Mouse (Mus musculus): ENCODE data around the gene Crybg2.
A peak's percentile ranks its signal among the peaks of the same experiment; 100 is the strongest.

The Crybg2 gene

GRCm38 (mm10) chr4:134122281-134122680 is 61.7 kb downstream of the Crybg2 start:
- DNase-seq = no peak

- no peak for DNase-seq
Measured at GRCm38 (mm10) chr4:134123147-134123546, 62.5 kb downstream of the Crybg2 start.

DNA sequence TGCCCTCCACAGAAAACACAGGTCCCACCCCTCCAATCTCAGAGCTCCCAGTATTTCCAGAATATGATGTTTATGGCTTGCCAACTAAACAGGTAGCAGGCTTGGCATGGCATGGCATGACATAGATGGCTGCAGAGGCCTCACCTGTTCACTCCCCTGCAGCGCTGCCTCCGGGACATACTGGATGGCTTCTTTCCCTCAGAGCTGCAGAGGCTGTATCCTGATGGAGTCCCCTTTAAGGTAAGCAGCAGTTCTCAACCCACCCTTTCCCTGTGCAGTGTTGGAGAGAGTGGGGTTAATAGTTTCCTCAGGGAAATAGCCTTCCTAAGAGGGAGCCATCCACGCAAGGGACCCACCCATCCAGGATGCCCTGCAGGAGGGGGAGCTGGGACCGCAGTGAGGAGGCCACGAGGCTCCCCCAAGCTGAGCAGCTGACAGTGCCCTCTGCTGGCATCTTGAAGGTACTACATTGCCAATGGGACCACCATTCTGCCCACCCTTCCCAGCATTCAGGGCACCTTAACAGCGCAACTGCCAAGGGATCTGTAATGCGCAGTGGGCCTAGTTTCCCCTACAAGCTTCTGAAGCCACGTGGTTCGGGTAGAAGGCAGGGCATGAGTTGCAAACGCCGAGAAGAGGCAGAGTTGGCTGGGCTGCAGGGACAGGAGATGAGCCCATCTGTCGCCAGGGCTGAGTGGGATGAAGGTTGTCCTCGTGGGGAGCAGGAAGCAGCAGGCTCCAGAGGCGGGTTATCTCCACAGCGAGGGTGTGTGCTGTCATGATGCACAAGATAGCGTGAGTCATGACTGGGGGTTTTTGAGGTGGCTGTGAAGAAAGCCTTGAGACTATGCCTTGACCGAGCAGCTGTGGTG is 63.3 kb downstream of the Crybg2 start:
- peak; percentile 50 for DNase-seq

DNA sequence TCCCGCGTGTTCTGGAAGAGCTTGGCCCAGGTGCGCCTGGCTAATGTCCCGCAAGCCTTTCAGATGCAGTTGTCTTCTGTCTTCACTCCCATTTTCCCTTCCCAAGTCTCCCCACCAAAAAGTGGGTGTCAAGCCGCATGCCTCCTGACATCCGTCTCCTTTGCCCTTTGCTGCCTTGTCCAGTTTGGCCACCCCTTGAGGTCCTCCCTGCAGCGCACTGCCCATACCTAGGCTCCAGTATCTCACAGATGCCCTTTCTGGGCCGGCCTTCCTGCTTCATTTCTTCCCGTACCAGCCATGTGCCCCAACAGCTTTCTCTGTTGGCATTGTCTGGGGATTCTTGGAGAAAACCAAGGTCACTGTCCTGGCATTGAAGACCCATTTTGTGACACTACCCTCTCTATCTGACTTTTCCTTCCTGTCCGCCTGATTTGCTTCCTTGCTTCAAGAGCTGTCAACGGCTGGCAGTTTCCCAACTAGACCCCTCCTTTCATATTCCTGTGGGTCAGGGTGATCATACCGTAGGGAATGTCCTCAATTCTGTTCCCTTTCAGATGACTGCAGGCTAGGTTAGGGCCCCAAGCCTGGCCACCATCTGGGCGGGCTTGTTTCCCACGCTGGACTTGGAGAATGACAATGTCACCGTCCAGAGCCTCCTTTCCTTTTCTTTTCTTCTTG is 64.9 kb downstream of the Crybg2 start:
- DNase-seq = no peak

GRCm38 (mm10) chr4:134126300-134127120 is 65.9 kb downstream of the Crybg2 start:
- peak; percentile 8 for DNase-seq

DNA sequence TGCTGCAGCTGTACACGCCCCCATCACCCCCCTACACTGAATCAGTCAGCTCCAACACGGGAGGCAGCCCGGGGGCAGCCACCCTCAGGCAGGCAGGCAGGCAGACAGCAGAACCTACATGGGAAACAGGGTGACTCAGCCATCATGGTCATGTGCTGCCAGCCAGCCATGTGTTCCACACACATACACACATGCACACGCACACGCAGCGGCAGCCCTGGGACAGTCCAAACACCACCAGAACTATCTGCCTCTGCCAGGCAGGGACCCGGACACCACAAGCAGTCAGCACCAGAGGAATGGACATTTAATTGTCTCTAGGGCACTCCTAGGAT is 66.5 kb downstream of the Crybg2 start:
- DNase-seq = peak; percentile 6

GRCm38 (mm10) chr4:134127793-134128192 is 67.2 kb downstream of the Crybg2 start:
- no peak for DNase-seq

DNA sequence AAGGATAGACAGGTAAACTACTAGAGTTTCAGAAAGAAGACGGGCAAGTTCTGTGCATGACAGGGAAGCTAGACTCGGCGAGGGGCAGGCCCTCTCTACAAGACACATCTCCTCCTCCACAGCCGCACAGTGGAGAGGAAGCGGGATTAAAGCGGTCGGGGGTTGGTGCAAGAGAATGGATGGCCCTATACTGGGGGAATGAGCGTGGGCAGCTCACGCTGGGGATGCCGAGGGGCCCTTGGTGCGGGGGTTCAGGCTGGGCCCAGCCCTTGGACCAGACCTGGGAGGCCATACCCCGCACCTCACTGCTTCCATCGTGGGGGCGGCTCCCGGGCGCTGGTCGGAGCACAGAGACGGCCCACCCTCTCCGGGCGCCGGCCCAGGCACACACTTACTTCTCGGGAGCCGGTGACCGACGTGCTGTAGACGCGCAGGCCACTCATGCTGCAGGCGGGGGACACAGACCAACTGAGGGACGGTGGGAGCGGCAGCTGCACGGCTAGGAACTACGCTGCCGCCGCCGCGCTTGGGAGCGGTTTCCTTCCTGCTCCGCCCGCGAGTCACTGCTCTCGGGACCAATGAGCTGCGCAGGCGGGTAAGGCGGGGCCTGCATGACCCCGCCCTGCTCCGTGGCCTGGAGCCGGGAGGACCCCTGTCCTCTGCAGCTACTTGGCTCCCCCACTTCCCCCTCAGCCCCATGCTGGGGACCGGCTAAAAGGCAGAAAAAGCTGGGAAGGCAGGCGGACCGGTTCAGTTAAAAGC is 67.8 kb downstream of the Crybg2 start, which contains the start of gene Sh3bgrl3:
TSS of gene Sh3bgrl3 (minus strand) at position 569 of the 762 bp plus-strand sequence.
- peak; percentile 94 for DNase-seq

DNA sequence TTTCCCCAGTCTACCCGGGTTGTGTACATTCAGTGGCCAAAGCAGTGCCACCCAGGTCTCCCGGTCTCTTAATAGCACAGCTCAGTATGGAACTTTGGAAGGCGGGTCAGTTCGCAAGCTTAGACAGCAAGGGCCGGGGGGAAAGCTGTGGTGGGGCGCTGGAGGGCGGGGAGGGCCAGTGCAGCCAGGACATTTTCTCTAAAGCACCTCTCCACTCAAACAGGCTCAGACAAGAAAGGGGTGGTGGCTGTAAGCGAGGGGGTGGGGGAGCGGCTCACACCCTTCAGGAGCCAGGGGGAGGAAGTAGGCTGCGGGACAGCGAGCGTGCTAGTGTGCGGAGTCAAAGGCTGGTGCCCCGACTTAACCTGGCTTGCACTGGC is 68.4 kb downstream of the Crybg2 start:
- DNase-seq = peak; percentile 59

DNA sequence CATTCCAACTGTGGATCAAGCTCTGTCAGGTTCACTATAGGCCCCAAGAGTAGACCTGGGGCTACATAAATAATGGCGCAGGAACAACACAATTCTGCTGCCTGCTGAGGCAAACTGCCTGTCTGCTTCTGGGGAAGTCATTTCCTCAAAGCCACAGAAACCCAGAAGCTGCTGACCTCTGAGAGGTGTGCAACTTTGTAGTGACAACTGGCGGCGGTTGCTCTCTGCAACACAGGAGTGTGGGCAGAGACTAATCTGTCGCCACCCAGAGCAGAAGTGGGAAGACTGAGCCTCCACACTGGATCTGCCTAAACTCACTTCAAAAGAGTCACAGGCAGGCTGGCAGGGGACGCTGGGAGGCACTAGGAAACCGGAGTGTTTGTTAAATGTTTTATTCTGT is 68.9 kb downstream of the Crybg2 start:
- peak; percentile 11 for DNase-seq

DNA sequence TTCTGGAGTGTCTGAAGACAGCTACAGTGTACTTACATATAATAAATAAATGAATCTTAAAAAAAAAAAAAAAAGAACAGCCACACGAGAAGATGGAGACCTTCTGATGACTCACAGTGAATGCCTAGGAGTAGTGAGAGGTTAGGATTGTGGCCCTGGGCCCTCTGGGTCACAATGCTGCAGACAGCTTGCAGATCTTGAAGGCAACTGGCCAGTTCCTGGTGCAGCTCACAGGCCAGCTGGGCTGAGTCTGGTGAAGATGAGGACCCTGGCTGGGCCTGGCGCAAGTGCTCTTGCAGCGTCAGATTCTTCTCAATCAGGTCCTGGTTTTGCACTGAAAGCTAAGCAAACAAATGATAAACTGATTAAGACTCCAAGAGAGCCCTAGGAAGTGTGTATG is 71.5 kb downstream of the Crybg2 start:
- peak; percentile 4 for DNase-seq

DNA sequence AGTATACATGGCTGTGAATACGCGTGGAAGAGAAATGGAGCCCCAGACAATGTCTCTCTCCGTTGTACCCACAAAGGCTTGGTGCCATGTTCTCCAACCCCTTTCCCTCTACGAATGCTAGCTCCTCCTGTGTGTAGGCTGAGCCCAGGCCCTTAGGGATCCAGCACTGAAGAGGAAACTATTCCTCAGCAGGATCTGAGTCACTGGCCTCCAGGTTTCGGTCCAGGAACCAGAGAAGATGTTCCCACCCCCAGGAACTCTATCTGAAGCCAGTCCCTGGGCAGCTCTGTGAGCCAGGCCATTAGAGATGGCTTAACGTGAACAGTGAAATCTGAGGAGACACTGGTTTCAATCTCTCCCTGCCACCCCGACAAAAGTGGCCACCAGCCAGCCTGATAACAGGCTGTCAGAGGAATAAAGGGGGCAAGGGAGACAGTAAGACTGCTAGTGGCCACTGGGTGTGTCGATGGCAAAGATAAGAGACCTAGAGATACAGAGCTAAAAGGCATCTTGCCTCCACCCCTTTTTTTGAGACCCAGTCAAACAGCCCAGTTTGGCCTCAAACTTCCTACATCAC is 72.0 kb downstream of the Crybg2 start:
- DNase-seq = no peak

DNA sequence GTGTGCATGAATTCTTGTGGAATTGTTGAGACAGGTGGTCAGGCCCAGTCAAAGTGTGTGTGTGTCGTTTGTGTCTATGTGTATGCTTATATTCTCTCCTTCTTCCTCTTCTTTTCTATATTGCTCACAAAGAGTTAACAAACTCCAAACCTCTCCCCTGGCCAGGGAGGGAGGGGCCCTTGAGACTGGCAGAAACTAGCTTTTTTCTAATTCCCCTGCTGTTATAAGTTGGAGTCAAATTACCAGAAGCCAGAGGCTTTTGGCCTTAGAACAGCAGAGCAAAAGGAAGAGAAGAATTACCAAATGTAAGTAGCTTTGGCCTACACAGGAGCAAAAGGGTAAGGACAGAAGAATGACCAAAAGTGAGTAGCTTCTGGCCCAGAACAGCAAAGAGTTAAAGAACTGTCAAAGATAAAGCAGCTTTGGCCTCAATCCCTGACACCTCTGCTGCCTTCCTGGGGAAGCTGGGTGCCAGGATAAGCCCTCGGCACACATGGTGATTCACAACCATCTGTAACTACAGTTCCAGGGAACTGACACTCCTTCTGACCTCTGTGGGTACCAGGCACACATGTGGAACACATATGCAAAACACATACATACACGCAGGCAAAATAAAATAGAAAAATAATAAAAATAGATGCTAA is 75.8 kb downstream of the Crybg2 start:
- no peak for DNase-seq

GRCm38 (mm10) chr4:134138857-134139256 is 78.2 kb downstream of the Crybg2 start:
- DNase-seq = no peak

Data from kidney, postnatal 10 days (tissue).